Mouse (Mus musculus) yolk sac, embryonic 10.5 days (tissue): ENCODE data around the gene Zfp248.
A peak's percentile ranks its signal among the peaks of the same experiment; 100 is the strongest.

Source experiments
- DNase-seq: peaks from one replicate; pipeline ENCODE4 v3.0.0-alpha.2; 2017; ENCODE audit warnings: low spot score

Zfp248 gene

DNA sequence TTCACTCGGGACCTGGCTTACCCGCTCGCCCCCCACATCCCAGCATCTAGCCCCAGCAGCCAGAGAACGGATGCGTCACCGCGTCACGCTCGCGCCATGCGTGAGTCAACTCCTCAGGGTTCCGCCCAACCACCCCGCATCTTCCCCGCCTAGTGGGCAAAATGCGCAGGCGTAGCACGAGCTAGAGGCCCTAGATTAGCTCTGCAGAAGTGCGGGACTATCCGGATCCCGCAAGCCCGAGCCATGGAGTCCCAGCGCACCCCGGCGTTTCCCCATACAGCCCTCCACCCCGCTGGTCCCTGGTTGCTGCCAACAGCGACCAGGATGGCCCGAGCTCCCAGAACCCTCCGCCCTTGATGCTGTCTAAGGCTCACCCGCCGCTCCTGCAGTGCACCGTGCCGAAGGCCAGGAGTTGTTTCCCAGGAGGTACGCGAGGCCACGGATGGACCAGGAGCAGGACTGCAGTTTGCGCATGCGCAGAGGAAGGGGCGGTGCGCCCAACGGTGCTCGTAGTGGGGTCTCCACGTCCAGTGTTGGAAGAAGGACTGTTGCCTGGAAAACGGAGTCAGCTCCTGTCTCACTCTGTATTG lies at the start of gene Zfp248:
Zfp248 (minus strand) TSS at position 487 of the 590 bp plus-strand sequence.
- peak; percentile 89 for DNase-seq

GRCm38 (mm10) chr6:118499010-118499409 lies 43.7 kb upstream of the Zfp248 start:
- no peak for DNase-seq

DNA sequence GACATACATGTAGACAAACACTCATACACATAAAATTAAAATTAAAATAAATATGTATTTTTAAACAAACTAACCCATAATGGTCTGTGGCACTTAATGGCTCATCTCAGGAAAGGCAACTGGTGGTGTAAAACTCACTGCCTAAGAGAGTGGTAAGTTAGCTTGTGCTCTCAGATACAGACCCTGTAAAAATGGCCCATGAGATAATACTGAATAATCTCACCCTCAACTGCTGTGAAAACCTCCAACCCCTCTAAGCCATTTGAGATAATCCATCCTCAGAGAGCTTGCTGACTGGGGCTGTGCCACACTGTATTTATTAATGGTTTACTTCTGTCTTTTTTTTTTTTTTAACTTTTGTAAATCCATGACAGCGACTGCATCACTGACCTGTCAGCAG lies 26.8 kb upstream of the Zfp248 start:
- no peak for DNase-seq

- DNase-seq: peak; percentile 87
Measured at GRCm38 (mm10) chr6:118478957-118479708, 23.8 kb upstream of the Zfp248 start, which contains the start of gene Zfp9. Gene Zfp9 (minus strand): TSS chr6:118479320.

- peak; percentile 18 for DNase-seq
Measured at GRCm38 (mm10) chr6:118477875-118478785, 22.8 kb upstream of the Zfp248 start.

DNA sequence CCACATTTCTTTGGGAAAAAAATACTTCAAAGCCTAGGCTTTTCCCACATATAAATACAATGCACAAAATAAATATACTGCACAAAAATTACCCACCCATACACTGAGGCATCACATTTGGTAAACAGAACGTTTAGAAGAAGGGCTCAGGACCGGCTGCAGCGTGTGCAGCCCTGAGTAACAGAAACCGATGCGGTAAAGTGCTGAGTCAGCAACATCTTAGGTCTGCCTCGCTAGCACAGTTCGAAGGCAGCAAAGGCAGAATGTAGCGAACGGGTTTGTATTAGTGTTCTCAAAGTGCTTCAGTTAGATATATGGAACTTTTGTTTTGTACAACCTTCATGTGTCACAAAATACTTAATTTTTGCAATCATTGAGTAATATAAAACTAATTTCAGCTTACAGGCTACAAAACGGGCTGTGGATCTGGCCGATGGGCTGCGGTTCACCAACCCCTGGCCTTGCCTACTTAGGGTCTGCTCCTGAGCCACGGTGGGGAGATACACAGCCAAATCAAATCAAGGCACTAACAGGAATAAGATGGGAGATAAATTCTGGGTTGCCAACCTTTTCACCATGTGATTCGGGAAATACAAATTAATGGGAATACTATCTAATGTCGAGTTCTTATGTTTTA lies 6.9 kb upstream of the Zfp248 start:
- no peak for DNase-seq

- DNase-seq: no peak
Measured at GRCm38 (mm10) chr6:118457726-118458125, 2.4 kb upstream of the Zfp248 start.

- DNase-seq: no peak
Measured at GRCm38 (mm10) chr6:118454452-118454851, 876 bp downstream of the Zfp248 start.

DNA sequence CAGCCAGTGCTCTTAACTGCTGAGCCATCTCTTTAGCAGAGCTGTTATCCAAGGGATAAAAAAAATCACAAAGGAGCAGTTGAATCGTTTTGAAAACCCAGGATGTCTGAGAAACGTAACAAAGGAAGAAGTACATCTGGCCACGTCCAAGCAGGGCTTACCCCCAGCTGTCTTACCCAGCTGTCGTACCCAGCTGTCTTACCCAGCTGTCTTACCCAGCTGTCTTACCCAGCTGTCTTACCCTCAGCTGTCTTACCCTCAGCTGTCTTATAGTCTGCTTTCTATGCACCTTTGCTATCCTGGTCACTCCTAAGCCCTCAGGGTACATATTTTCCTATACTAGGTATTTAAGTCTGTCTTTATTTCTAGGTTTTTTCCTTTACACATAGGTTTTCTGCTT lies 23.8 kb downstream of the Zfp248 start:
- DNase-seq: no peak

- no peak for DNase-seq
Measured at GRCm38 (mm10) chr6:118426666-118427065, 28.7 kb downstream of the Zfp248 start.

GRCm38 (mm10) chr6:118419050-118419920 lies 36.0 kb downstream of the Zfp248 start, which contains the start of gene Bms1:
Gene Bms1 (minus strand): TSS chr6:118419474.
- DNase-seq: peak; percentile 95

DNA sequence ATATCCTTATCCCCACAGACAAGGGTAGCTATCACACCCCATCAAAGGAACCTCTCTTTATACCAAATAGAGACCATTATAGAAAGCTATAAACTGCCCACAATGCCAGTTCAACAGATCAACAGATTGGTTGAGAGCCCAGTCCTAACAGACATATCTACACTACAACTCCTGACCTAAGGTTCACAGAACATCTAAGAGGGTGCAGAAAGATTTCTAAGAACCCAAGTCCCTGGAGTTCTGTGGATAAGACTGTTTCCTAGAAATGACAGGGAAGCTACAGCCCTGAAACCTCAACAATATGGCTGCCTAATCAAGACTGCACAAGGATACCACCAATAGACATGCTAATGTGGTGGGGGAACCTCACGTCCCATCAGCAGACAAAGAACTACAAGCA lies 44.9 kb downstream of the Zfp248 start:
- DNase-seq: no peak

GRCm38 (mm10) chr6:118408510-118408909 lies 46.8 kb downstream of the Zfp248 start:
- no peak for DNase-seq

- no peak for DNase-seq
Measured at GRCm38 (mm10) chr6:118406421-118406820, 48.9 kb downstream of the Zfp248 start.

DNA sequence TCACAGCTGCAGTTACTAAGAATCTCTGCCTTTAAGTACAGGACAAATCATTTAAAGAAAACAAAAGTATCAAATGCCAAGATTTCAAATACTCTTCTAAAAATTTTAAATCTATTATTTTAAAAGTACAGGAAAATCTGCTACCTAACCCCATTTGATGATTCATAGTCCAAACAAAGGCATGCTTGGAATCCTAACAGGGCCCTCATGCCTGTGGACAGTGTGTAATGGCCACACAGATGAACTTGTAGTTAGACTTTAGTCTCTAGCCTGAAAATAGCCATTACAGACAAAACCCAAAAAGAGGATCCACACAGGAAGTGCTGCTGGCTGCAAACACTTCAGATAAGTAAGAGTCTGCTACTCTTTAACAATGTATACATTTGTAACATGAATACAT lies 64.6 kb downstream of the Zfp248 start:
- no peak for DNase-seq

DNA sequence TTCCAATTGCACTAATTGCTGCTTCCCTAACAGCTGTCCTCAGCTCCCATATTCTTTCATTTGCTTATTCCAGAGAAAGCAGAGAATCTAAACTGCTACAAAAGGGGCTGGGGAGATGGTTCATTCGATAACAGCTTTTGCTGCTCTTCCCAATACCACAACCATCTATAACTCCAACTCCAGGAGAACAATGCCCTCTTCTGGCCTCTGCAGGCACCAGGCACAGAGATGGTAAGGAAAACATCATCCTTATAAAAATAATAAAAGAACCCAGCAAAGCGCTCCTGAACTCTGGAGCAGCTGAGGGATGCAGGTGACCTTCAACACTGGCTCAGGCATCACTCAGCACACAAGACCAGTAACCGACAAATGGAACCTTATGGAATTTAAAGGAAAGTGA lies 69.4 kb downstream of the Zfp248 start:
- DNase-seq: no peak

DNA sequence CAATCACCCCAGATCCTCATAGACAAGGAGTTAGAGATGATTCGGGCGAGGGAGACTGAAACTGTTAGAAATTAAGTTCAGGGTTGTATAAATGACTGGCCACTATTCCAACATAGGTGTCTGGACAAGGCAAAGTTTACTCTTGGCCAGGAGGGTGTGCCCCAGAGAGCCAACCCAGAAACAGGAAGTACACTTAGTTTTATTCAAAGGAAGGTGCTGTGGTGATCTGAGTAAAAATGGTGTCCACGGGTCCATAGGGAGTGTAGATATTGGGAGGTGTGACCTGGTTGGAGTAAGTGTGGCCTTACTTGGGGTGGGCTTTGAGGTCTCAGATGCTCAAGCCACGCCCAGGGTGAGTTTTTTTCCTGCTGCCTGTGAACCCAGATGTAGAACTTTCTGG lies 74.1 kb downstream of the Zfp248 start:
- no peak for DNase-seq

- no peak for DNase-seq
Measured at GRCm38 (mm10) chr6:118380630-118381029, 74.7 kb downstream of the Zfp248 start.

DNA sequence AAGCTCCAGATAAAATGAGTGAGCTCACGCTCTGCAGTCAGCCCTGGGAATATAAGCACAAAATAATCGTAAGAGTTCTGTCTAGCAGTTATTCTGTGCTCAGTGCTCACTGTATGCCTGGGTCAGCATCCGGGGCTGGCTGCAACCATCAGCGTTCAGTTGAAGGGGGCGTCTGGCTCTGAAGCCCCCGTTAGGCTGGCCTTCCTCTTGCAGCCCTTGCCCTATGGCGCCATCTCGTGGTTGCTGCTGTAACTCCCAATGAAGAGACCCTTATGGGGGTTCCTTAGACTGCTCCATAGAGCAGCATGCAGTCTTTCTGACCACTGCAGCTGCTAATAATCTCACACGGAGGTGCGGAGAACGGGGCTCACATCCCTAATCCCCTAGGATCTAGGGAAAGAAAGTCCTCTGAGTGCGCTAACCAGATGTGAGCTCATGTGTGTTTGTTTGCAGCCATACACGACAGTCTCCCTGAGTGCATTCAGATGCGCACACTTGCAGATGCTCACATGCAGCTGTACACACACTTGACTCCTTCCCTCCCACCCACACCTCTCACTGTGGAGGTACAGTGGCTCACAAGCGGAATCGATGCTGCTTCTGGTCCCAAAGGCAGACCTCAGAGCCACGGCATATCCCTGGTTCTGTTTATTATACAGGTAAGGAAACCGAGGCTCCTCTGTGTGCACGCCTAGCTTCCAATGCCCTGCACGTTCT lies 75.7 kb downstream of the Zfp248 start:
- peak; percentile 55 for DNase-seq

- no peak for DNase-seq
Measured at GRCm38 (mm10) chr6:118377611-118378010, 77.7 kb downstream of the Zfp248 start.
